Mouse (Mus musculus): ENCODE results near the gene Ubtd2. TPM values are rescaled to one million over a fixed set of nuclear protein-coding genes. Genes with fewer than 3 reads are reported as not detected.

Ubtd2 gene
- polyA plus RNA-seq, 1 experiment from 2014 or later, result 23.3 TPM

DNA sequence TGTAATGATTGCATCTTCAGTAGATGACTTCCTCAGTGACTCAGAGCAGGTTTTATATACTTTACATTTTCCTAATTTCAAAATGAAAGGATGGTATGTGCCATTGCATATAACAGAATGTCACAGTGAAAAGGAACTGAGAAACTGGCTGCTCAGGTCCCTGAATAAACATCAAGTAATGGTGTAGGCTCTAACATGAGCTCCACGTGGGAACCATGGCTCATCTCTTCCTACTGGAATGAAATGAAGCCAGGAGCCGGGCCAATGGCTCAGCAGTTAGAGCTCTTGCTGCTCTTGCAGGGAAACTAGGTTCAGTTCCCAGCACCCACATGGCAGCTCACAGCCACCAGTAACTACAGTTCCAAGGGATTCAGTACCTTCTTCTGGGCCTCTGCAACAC, 16.8 kb downstream of the Ubtd2 start:
- WGBS, result 68% methylated on average over 2 of the region's 2 CpGs
- Histone ChIP-seq H3K4me1 (replicated peaks) (0 out of 2 replicates have a peak, but pooled peaks cover 4% of the 10 kb centered on the region), H3K27me3 (no peaks in the 10 kb centered on the region), H3K27ac (no peak overlapping the region), H3K4me2 (no peak overlapping the region), H3K4me3 (no peak overlapping the region), H3K9ac (no peak overlapping the region), H3K36me3 (no peaks in the 10 kb centered on the region), H3K9me3 (replicated peaks) (no peaks in the 10 kb centered on the region)
- no peak for ATAC-seq (replicated peaks; ENCODE audit: insufficient number of reproducible peaks, insufficient read depth, low FRiP score, low read depth)

DNA sequence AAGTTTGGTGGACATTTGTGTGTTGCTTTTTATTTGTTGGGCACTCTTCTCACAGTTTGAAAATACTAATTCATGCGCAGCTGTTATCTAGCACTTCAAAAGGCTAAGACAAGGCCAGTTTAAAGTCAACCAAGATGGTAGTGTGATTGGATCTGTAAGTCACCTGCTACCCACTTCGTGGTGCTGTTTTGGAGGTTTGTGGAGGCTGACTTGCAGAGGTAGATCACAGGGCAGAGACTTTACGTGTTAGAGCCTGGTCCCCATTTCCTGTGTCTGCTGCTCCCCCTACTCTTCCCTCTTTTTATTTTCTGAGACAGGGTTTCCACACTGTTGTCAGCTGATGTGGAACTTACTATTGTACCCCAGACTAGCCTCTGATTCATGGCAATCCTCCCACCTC, 19.6 kb downstream of the Ubtd2 start:
- no peaks in the 10 kb centered on the region for H3K36me3 ChIP-seq
- H3K27me3 ChIP-seq, result no peaks in the 10 kb centered on the region
- H3K9ac ChIP-seq, result no peak overlapping the region
- 81% methylated on average over 3 of the region's 3 CpGs for WGBS
- H3K4me3 ChIP-seq, result no peak overlapping the region
- H3K9me3 ChIP-seq (replicated peaks), result no peaks in the 10 kb centered on the region
- H3K27ac ChIP-seq, result no peak overlapping the region
- ATAC-seq (replicated peaks; ENCODE audit: insufficient number of reproducible peaks, insufficient read depth, low FRiP score, low read depth), result no peak
- no peaks in the 10 kb centered on the region for H3K4me1 ChIP-seq (replicated peaks)
- H3K4me2 ChIP-seq, result no peak overlapping the region

DNA sequence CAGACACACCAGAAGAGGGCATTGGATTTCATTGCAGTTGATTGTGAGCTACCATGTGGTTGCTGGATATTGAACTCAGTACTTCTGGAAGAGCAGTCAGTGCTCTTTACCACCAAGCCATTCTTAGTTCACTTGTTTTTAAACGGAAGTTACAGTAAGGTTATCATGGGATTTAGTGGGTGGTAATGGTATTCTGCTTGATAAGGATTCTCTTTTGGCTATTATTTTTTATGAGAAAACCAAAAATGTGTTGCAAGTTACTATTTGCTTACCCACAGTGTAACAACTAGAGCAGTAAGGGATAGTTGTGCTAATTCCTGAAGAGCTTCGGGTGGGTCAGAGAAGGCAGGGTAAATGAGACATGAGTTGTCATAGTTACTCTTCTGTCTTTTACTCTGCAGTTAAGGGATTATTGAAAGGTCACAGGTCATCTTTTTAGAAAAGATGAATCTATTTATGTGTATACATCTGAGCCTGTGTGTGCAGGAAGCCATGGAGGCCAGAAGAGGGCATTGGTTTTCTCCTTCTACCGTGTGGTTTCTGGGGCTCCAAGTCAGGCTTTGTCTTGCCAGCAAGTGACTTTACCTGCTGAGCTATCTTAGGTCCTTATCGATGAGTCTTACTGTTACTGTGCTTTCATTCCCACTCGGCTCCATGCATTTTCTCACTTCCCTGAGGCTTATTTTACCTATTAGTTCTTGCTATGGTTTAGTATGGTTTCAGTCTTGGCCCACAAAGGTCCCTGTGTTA, 20.5 kb downstream of the Ubtd2 start:
- no peak overlapping the region for H3K4me3 ChIP-seq
- 73% methylated on average over 5 of the region's 5 CpGs for WGBS
- no peak overlapping the region for H3K27ac ChIP-seq
- H3K4me1 ChIP-seq (replicated peaks), result no peaks in the 10 kb centered on the region
- no peaks in the 10 kb centered on the region for H3K27me3 ChIP-seq
- no peak overlapping the region for H3K9ac ChIP-seq
- H3K36me3 ChIP-seq, result no peaks in the 10 kb centered on the region
- ATAC-seq (replicated peaks; ENCODE audit: insufficient number of reproducible peaks, insufficient read depth, low FRiP score, low read depth), result no peak
- H3K4me2 ChIP-seq, result no peak overlapping the region
- H3K9me3 ChIP-seq (replicated peaks), result no peaks in the 10 kb centered on the region

DNA sequence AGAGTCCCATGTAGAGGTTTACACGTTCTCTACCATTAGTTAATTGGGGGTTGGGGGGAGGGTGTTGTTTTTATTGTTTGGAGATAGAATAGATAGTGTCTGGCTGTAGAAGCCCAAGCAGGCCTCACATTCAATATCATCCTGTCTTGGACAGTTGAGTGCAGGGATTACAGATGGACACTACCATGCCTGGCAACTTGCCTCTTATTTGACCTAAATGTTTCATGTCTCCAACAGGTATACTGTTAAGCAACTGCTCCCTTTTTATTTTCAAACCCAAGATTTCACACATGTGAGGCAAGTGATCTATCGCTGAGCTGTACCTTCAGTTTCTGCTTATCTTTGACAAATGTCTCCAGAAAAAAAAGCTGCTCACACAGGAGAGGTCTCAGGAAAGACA, 26.4 kb downstream of the Ubtd2 start:
- no peak for ATAC-seq (replicated peaks; ENCODE audit: insufficient number of reproducible peaks, insufficient read depth, low FRiP score, low read depth)
- WGBS, result 64% methylated on average over 2 of the region's 2 CpGs

DNA sequence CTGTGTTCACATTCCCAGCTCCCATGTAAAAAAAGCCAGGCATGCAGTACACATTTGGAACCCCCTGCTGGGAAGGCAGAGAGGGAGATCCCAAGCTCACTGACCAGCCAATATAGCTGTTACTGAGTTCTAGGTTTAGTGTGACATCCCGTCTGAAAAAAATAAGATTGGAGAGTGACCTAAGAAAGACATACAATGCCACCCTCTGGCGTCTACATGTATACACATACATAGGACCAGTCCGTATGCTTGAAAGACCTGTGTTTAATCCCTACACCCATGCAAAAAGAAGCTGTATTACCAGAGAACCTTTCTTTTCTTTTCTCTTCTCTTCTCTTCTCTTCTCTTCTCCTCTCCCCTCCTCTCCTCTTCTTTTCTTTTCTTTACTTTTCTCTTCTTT, 30.1 kb downstream of the Ubtd2 start:
- Histone ChIP-seq H3K36me3 (0 out of 2 replicates have a peak, but pooled peaks cover 3% of the 10 kb centered on the region), H3K9me3 (replicated peaks) (no peaks in the 10 kb centered on the region), H3K4me2 (no peak overlapping the region), H3K27ac (no peak overlapping the region), H3K9ac (no peak overlapping the region), H3K4me1 (replicated peaks) (peaks cover 27% of the 10 kb centered on the region), H3K4me3 (no peak overlapping the region), H3K27me3 (no peaks in the 10 kb centered on the region)
- 60% methylated on average over 3 of the region's 3 CpGs for WGBS
- no peak for ATAC-seq (replicated peaks; ENCODE audit: insufficient number of reproducible peaks, insufficient read depth, low FRiP score, low read depth)

More for the DNA sequence above, 26.4 kb downstream of the Ubtd2 start:
- no peaks in the 10 kb centered on the region for H3K27me3 ChIP-seq
- no peak overlapping the region for H3K4me3 ChIP-seq
- H3K4me1 ChIP-seq (replicated peaks), result 0 out of 2 replicates have a peak, but pooled peaks cover 5% of the 10 kb centered on the region
- no peaks in the 10 kb centered on the region for H3K36me3 ChIP-seq
- no peak overlapping the region for H3K4me2 ChIP-seq
- no peaks in the 10 kb centered on the region for H3K9me3 ChIP-seq (replicated peaks)
- H3K27ac ChIP-seq, result no peak overlapping the region
- H3K9ac ChIP-seq, result no peak overlapping the region

DNA sequence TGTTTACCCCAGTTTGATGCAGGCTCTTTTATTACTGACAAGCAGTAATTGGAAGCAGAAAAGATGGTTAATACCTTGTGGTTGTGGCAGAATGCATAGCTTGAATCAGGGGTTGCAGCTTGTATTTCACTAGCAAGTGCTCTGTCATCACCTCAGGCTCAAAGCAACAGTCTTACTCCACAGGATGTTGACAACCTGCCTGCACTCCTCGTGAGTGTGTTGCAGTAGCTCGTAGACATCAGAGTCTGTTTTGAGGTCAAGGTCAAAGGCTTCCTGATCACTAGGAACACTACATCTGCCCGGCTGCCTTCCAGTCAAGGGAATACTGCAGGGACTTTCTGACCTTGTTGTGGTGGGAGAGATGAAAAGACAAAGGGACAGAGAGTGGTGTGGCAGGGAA, 31.5 kb downstream of the Ubtd2 start:
- H3K4me3 ChIP-seq, result no peak overlapping the region
- H3K9me3 ChIP-seq (replicated peaks), result no peaks in the 10 kb centered on the region
- peaks cover 31% of the 10 kb centered on the region for H3K4me1 ChIP-seq (replicated peaks)
- 27% methylated on average over 3 of the region's 3 CpGs for WGBS
- H3K9ac ChIP-seq, result no peak overlapping the region
- H3K4me2 ChIP-seq, result no peak overlapping the region
- 0 out of 2 replicates have a peak, but pooled peaks cover 3% of the 10 kb centered on the region for H3K36me3 ChIP-seq
- no peak for ATAC-seq (replicated peaks; ENCODE audit: insufficient number of reproducible peaks, insufficient read depth, low FRiP score, low read depth)
- no peaks in the 10 kb centered on the region for H3K27me3 ChIP-seq
- H3K27ac ChIP-seq, result no peak overlapping the region

DNA sequence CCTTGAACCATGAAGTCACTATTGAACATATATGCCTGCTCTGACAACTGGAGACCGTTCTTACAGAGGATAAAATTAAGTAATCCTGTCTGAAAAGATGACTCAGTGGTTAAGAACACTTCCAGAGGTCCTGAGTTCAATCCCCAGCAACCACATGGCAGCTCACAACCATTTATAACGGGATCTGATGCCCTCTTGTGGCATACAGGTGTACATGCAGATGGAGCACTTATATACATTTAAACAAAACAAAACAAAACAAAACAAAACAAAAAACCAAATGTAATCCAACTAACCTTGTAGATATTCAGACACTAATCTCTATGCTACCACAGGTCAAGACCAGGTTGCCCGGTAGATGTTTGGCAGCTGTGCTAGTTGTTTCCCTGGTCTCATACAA, 32.3 kb downstream of the Ubtd2 start:
- no peak overlapping the region for H3K9ac ChIP-seq
- H3K4me3 ChIP-seq, result no peak overlapping the region
- 86% methylated on average over 3 of the region's 3 CpGs for whole genome bisulfite sequencing
- H3K9me3 ChIP-seq (replicated peaks), result no peaks in the 10 kb centered on the region
- no peak overlapping the region for H3K27ac ChIP-seq
- 0 out of 2 replicates have a peak, but pooled peaks cover 3% of the 10 kb centered on the region for H3K36me3 ChIP-seq
- peaks cover 31% of the 10 kb centered on the region for H3K4me1 ChIP-seq (replicated peaks)
- H3K4me2 ChIP-seq, result no peak overlapping the region
- H3K27me3 ChIP-seq, result no peaks in the 10 kb centered on the region
- ATAC-seq (replicated peaks; ENCODE audit: insufficient number of reproducible peaks, insufficient read depth, low FRiP score, low read depth), result no peak

DNA sequence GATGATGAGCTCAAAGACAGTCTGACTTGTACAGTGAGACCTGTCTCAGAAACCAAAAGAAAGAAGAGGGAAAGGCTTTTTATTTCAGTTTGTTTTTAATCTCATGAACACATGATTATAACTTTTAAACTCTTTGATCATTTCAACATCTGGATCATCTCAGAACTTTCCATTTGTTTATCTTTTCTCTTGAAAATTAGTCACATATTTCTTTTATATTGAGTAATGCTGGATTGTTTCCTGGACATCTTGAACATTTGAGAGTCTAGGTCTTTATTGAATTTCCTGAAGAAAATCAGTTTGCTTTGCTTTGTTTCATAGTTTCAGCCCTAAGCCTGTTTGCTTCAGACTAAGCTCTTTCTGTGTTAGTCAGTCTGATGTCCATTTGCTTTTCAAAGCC, 33.2 kb downstream of the Ubtd2 start:
- Histone ChIP-seq H3K9ac (no peak overlapping the region), H3K36me3 (0 out of 2 replicates have a peak, but pooled peaks cover 3% of the 10 kb centered on the region), H3K4me1 (replicated peaks) (peaks cover 29% of the 10 kb centered on the region), H3K27me3 (no peaks in the 10 kb centered on the region), H3K4me3 (no peak overlapping the region), H3K4me2 (no peak overlapping the region), H3K27ac (no peak overlapping the region; the same call in 1 of the 2 replicates), H3K9me3 (replicated peaks) (no peaks in the 10 kb centered on the region)
- no peak for ATAC-seq (replicated peaks; ENCODE audit: insufficient number of reproducible peaks, insufficient read depth, low FRiP score, low read depth)

DNA sequence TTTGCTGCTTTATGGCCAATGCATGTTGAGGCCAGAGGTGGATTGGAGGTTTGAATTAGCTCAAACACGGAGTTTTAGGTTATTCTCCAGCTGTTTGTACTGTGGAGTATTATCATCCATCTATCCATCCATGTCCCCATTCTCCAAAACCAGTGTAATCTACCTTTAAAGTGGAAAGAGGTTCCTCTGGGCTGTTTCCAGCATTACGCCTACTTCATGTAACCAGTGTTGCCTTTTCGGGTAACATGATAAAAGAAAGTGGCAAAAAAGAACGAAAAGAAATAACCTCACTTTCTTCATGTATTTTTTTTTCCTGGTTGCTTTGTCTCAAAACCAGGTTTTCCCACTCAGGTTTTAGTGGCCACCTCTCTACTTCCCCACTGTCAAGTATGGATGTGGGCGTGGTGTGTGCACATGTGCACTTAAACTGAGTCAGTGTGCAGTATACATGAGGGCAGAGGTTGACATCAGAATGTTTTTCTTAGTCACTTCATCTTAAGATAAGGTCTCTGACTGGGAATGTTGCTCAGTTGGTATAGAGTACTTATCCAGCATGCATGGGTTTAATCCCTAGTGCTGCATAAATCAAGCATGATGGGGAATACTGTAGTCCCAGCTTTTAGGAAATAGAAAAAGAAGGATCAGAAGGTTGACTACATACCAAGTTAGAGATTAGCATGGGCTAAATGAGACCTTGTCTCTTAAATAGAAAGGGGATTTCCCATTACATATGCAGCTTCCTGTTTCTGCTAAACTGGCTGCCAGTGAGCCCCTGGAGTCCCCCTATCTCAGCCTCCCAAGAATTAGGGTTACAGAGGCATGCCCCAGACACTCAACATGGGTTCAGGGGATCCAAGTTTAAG, 33.9 kb downstream of the Ubtd2 start:
- Histone ChIP-seq H3K36me3 (0 out of 2 replicates have a peak, but pooled peaks cover 3% of the 10 kb centered on the region), H3K27me3 (no peaks in the 10 kb centered on the region), H3K4me1 (replicated peaks) (peaks cover 28% of the 10 kb centered on the region), H3K27ac (no peak overlapping the region), H3K4me3 (no peak overlapping the region), H3K9me3 (replicated peaks) (no peaks in the 10 kb centered on the region), H3K9ac (no peak overlapping the region), H3K4me2 (no peak overlapping the region)
- 65% methylated on average over 5 of the region's 5 CpGs for WGBS
- no peak for ATAC-seq (replicated peaks; ENCODE audit: insufficient number of reproducible peaks, insufficient read depth, low FRiP score, low read depth)

DNA sequence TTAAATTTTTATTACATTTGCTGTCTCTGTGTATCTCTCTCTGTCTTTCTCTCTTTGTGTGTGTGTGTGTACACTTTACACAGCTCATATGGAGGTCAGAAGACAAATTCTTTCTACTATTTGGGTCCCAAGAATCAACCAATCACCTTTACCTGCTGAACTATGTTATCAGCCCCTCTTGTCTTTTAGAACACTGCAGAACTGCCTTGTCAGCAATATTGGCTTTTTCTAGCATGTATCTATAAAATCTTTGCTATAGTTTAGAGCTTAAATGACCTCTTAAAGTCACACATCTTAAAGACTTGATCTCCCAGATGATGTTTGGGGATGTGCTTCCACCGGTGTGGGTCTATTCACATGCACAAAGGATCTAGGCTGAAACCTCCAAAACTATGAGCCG, 35.9 kb downstream of the Ubtd2 start:
- Histone ChIP-seq H3K27me3 (no peaks in the 10 kb centered on the region), H3K36me3 (0 out of 2 replicates have a peak, but pooled peaks cover 3% of the 10 kb centered on the region), H3K4me1 (replicated peaks) (peaks cover 28% of the 10 kb centered on the region), H3K9me3 (replicated peaks) (no peaks in the 10 kb centered on the region), H3K4me2 (no peak overlapping the region), H3K9ac (no peak overlapping the region), H3K4me3 (no peak overlapping the region), H3K27ac (no peak overlapping the region)
- ATAC-seq (replicated peaks; ENCODE audit: insufficient number of reproducible peaks, insufficient read depth, low FRiP score, low read depth), result no peak
- 95% methylated on average over 2 of the region's 2 CpGs for WGBS

DNA sequence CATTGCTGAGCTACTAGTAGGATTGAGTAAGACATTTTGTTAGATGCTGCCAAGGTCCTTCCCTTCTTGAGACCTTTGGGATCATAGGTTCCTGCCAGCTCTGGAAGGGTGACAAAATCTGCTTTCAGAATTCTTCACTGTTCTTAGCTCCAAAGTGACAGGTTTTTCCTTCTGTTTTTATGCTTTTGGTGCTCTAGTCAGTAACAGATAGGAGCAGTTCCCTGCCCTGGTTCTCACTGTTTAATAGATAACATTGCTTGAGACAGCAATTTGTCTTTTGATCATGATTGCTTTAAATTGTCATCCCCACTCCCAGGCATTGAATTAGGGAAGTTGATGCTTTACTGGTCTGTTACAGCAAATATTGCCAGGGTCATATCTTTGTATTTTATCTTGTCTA, 38.1 kb downstream of the Ubtd2 start:
- H3K36me3 ChIP-seq, result no peaks in the 10 kb centered on the region
- H3K4me1 ChIP-seq (replicated peaks), result peaks cover 21% of the 10 kb centered on the region
- no peaks in the 10 kb centered on the region for H3K9me3 ChIP-seq (replicated peaks)
- no peaks in the 10 kb centered on the region for H3K27me3 ChIP-seq
- no peak overlapping the region for H3K9ac ChIP-seq
- no peak overlapping the region for H3K4me3 ChIP-seq
- H3K27ac ChIP-seq, result no peak overlapping the region
- no peak for ATAC-seq (replicated peaks; ENCODE audit: insufficient number of reproducible peaks, insufficient read depth, low FRiP score, low read depth)
- H3K4me2 ChIP-seq, result no peak overlapping the region

All from heart, embryonic 15.5 days (tissue).